Mouse (Mus musculus) testis, adult 2 months (tissue): ENCODE measurements around the gene Tstd1.

Experiments used
- CTCF ChIP-seq: fragments of 200-500 bp; IDR thresholded peaks from 2 replicates; pipeline ENCODE4 v1.5.1; 2012; ENCODE audit warnings: low read depth, mild to moderate bottlenecking, inconsistent platforms, low read length, moderate library complexity; ENCODE audit not compliant: control insufficient read depth, insufficient read depth, insufficient replicate concordance
- POLR2A ChIP-seq: fragments of 200-500 bp; IDR thresholded peaks from 2 replicates; pipeline ENCODE4 v1.6.1; 2012; ENCODE audit warnings: low read depth, mild to moderate bottlenecking, inconsistent platforms, low read length, moderate library complexity; ENCODE audit not compliant: control insufficient read depth

- TF ChIP-seq CTCF (no peak), POLR2A (no peak)
Measured at GRCm38 (mm10) chr1:171410231-171410630, 8.4 kb upstream of the Tstd1 start.
